27 mouse cellular contexts compared by ENCODE assay signal in genomic region chr6:8405844-8406243, GRCm38 (mm10).
"Had no signal": no experiment of that assay in that cellular context is flagged by ENCODE, and none has a peak within 500 bp of the region (broad histone marks: within the 10 kb centered on the region; RNA-seq: fewer than 3 reads in every experiment).

No protein-coding gene starts in this region.

- H3K27me3 ChIP-seq: embryonic facial prominence, embryonic 12.5 days; embryonic facial prominence, embryonic 13.5 days; embryonic facial prominence, embryonic 15.5 days; forebrain, embryonic 12.5 days; forebrain, embryonic 13.5 days; forebrain, embryonic 15.5 days had no signal

- H3K4me3 ChIP-seq: embryonic facial prominence, embryonic 10.5 days; embryonic facial prominence, embryonic 12.5 days; embryonic facial prominence, embryonic 13.5 days; embryonic facial prominence, embryonic 15.5 days; erythroblast, embryonic 14.5 days; forebrain, embryonic 10.5 days; forebrain, embryonic 12.5 days; forebrain, embryonic 13.5 days; forebrain, embryonic 15.5 days; gastrocnemius, adult 2 months; heart, adult 2 months had no signal

- H3K27ac ChIP-seq: embryonic facial prominence, embryonic 10.5 days; embryonic facial prominence, embryonic 12.5 days; embryonic facial prominence, embryonic 13.5 days; embryonic facial prominence, embryonic 15.5 days; forebrain, embryonic 10.5 days; forebrain, embryonic 12.5 days; forebrain, embryonic 13.5 days; forebrain, embryonic 15.5 days; gastrocnemius, adult 2 months; heart, adult 2 months had no signal

- H3K4me1 ChIP-seq: embryonic facial prominence, embryonic 10.5 days; embryonic facial prominence, embryonic 12.5 days; embryonic facial prominence, embryonic 13.5 days; embryonic facial prominence, embryonic 15.5 days; forebrain, embryonic 10.5 days; forebrain, embryonic 12.5 days; forebrain, embryonic 13.5 days; forebrain, embryonic 15.5 days had no signal

- H3K9me3 ChIP-seq: embryonic facial prominence, embryonic 10.5 days; embryonic facial prominence, embryonic 12.5 days; embryonic facial prominence, embryonic 13.5 days; embryonic facial prominence, embryonic 15.5 days; forebrain, embryonic 10.5 days; forebrain, embryonic 12.5 days; forebrain, embryonic 13.5 days; forebrain, embryonic 15.5 days had no signal

- DNase-seq: cerebellum, adult 8-10 months; cerebellum, adult 9-10 months; cerebellum, adult 9-11 months; cerebellum, postnatal 10 days; cerebellum, postnatal 14 days; cerebellum, postnatal 25 days; cerebellum, postnatal 36 days; embryo, embryonic 11 days; forebrain, postnatal 0 days; gastrocnemius, adult 2 months; gastrocnemius, postnatal 10 days; gastrocnemius, postnatal 14 days; gastrocnemius, postnatal 25 days; gastrocnemius, postnatal 36 days; heart, adult 18-20 months; heart, adult 2 months had no signal

- H3K4me2 ChIP-seq: embryonic facial prominence, embryonic 12.5 days; embryonic facial prominence, embryonic 13.5 days; embryonic facial prominence, embryonic 15.5 days; forebrain, embryonic 12.5 days; forebrain, embryonic 13.5 days; forebrain, embryonic 15.5 days had no signal

- ATAC-seq: forebrain, embryonic 13.5 days; forebrain, embryonic 14.5 days; forebrain, embryonic 15.5 days; forebrain, embryonic 16.5 days; forebrain, postnatal 0 days had no signal

- H3K36me3 ChIP-seq: embryonic facial prominence, embryonic 12.5 days; embryonic facial prominence, embryonic 13.5 days; embryonic facial prominence, embryonic 15.5 days; forebrain, embryonic 10.5 days; forebrain, embryonic 15.5 days had no signal

- H3K9ac ChIP-seq: embryonic facial prominence, embryonic 12.5 days; embryonic facial prominence, embryonic 13.5 days; embryonic facial prominence, embryonic 15.5 days; forebrain, embryonic 12.5 days; forebrain, embryonic 13.5 days; forebrain, embryonic 15.5 days; forebrain, postnatal 0 days had no signal
